Mouse (Mus musculus): ENCODE data around the gene Galc.

- TF ChIP-seq CTCF (IDR thresholded peaks at IDR 0.05; ENCODE audit: control insufficient read depth, insufficient read depth, insufficient read length) (no peak), MAX (IDR thresholded peaks at IDR 0.05) (no peak), CEBPB (IDR thresholded peaks at IDR 0.05; ENCODE audit: low read depth) (no peak), USF1 (IDR thresholded peaks at IDR 0.05; ENCODE audit: low read depth) (no peak), FOSL1 (IDR thresholded peaks at IDR 0.05; ENCODE audit: insufficient read depth, low read length, poor library complexity, severe bottlenecking) (no peak), MYOD1 (IDR thresholded peaks at IDR 0.05; ENCODE audit: control insufficient read depth, insufficient read length, low read depth) (no peak)
Measured at GRCm38 (mm10) chr12:98307179-98307915, 48.1 kb upstream of the Galc start.
